Comparison of ENCODE assay signal across 8 mouse cellular contexts in the genomic region with DNA sequence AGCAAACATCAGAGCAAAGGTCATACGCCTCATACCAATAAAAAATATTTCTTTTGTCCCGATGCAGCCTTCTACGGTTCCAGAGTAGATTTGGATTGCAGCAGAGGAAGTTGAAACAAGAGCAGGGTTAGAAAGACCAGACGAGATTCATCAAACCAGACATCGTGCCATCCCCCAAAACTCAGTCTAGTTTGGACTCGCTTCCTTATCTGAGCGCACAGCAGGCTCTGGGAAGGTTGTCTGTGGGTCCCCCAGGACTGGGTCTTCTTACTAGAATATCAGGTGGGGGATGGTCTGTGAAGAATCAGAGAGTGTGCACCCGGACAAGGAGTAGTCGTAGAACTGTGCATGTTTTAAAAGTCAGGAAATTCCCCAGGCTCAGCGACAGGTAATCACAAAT.
DNase-seq lines count a peak whose midpoint lies in the region; ATAC-seq lines count a peak whose summit lies in the region.

No protein-coding gene starts in this region.

- WGBS in limb, embryonic 12.5 days, result 24% methylated on average over 10 of the region's 10 CpGs

- H3K36me3 ChIP-seq in limb, embryonic 12.5 days, result no peaks in the 10 kb centered on the region

- 0 out of 2 replicates have a peak overlapping the region, but pooled peaks have one; percentile 12 for H3K9ac ChIP-seq in limb, embryonic 12.5 days (replicated peaks)

- H3K4me1 ChIP-seq in limb, embryonic 12.5 days (replicated peaks), result peaks cover 40% of the 10 kb centered on the region

- H3K4me3 ChIP-seq in limb, embryonic 12.5 days (replicated peaks), result 0 out of 2 replicates have a peak overlapping the region, but pooled peaks have one; percentile 12

- H3K4me2 ChIP-seq in limb, embryonic 12.5 days, result peak overlapping the region; percentile 43

- DNase-seq in adrenal gland, postnatal 14 days, result peak; percentile 38
- DNase-seq in adrenal gland, adult 18-20 months (ENCODE audit: low spot score in 2 of 2), result no peak
- DNase-seq in urinary bladder, postnatal 14 days (ENCODE audit: low spot score), result peak; percentile 6
- DNase-seq in urinary bladder, postnatal 10 days (ENCODE audit: low spot score), result no peak
- no peak for DNase-seq in thymus, postnatal 25 days
- DNase-seq in right cerebral cortex, adult 2 months (ENCODE audit: low spot score in 2 of 2), result no peak

- no peaks in the 10 kb centered on the region for H3K27me3 ChIP-seq in limb, embryonic 12.5 days

- 0 out of 2 replicates have a peak, but pooled peaks cover 5% of the 10 kb centered on the region for H3K9me3 ChIP-seq in limb, embryonic 12.5 days

- peak overlapping the region; percentile 59 for H3K27ac ChIP-seq in limb, embryonic 12.5 days

- ATAC-seq in limb, embryonic 12.5 days (ENCODE audit: insufficient number of reproducible peaks, insufficient read depth, low FRiP score, low TSS enrichment, low read depth), result no peak
- no peak for ATAC-seq in erythroblast, adult 5-6 weeks (replicated peaks; ENCODE audit: low FRiP score, poor library complexity, severe bottlenecking)

Comparison
In these comparisons a context has a peak if more than half of its experiments do, and no peak if none do; other contexts are left out.
1. DNase-seq: peak in adrenal gland, postnatal 14 days (single experiment) and urinary bladder, postnatal 14 days (single experiment); none in adrenal gland, adult 18-20 months (0 of 2), urinary bladder, postnatal 10 days (single experiment), thymus, postnatal 25 days (single experiment) and right cerebral cortex, adult 2 months (0 of 2).